Mouse (Mus musculus) limb, embryonic 14.5 days (tissue): ENCODE measurements around the gene Hmg20a. TPM values are rescaled to one million over a fixed set of nuclear protein-coding genes. Genes with fewer than 3 reads are reported as not detected.

ENCODE experiments used
- ATAC-seq: fragments of 200-750 bp; cut with Nextera tagmentation; 2 replicates; pipeline ENCODE4 v1.8.0; 2017; ENCODE audit warnings: low read depth, moderate number of reproducible peaks, moderate TSS enrichment; ENCODE audit not compliant: low FRiP score
- DNase-seq: peaks from one replicate; pipeline ENCODE4 v3.0.0-alpha.2; 2015; ENCODE audit warnings: low spot score
- H3K27ac ChIP-seq: fragments of 300-500 bp; sonication (generic); replicated peaks from 2 replicates; pipeline ENCODE4 v1.5.1; 2014; ENCODE audit warnings: low read depth, mild to moderate bottlenecking, low read length, moderate library complexity, mixed read lengths
- H3K27me3 ChIP-seq: fragments of 300-500 bp; sonication (generic); 2 replicates; pipeline ENCODE4 v1.6.1; 2014; ENCODE audit warnings: low read length, mixed read lengths; ENCODE audit not compliant: control insufficient read depth, insufficient read depth
- H3K36me3 ChIP-seq: fragments of 300-500 bp; sonication (generic); 2 replicates; pipeline ENCODE4 v1.6.1; 2014; ENCODE audit warnings: mild to moderate bottlenecking, low read length, moderate library complexity, mixed read lengths; ENCODE audit not compliant: control insufficient read depth, insufficient read depth
- H3K4me1 ChIP-seq: fragments of 300-500 bp; sonication (generic); 2 replicates; pipeline ENCODE4 v1.6.1; 2014; ENCODE audit warnings: antibody characterized with exemption, low read length, mixed read lengths; ENCODE audit not compliant: control insufficient read depth, insufficient read depth
- H3K4me2 ChIP-seq: fragments of 300-500 bp; sonication (generic); replicated peaks from 2 replicates; pipeline ENCODE4 v1.6.1; 2014; ENCODE audit warnings: low read depth, mild to moderate bottlenecking, low read length, moderate library complexity; ENCODE audit not compliant: severe bottlenecking
- H3K4me3 ChIP-seq: fragments of 300-500 bp; sonication (generic); replicated peaks from 2 replicates; pipeline ENCODE4 v1.5.1; 2014; ENCODE audit warnings: low read length
- H3K9ac ChIP-seq: fragments of 300-500 bp; sonication (generic); 2 replicates; pipeline ENCODE4 v1.6.1; 2014; ENCODE audit warnings: mild to moderate bottlenecking, low read depth, low read length, moderate library complexity; ENCODE audit not compliant: severe bottlenecking
- H3K9me3 ChIP-seq: fragments of 300-500 bp; sonication (generic); 2 replicates; pipeline ENCODE4 v1.6.1; 2016; ENCODE audit warnings: low read length; ENCODE audit not compliant: control insufficient read depth
- POLR2A ChIP-seq: fragments of 200-500 bp; IDR thresholded peaks from 2 replicates; pipeline ENCODE4 v1.8.0; 2012; ENCODE audit warnings: inconsistent platforms, mild to moderate bottlenecking, moderate library complexity, borderline replicate concordance; ENCODE audit not compliant: insufficient read depth, insufficient read length; ENCODE audit errors: extremely low read depth
- whole genome bisulfite sequencing: fragments of 180-500 bp; shearing (Covaris S2); extraction: QIAGEN DNeasy Blood & Tissue Kit; methylation state at CpG from one replicate; pipeline ENCODE4 v1.1.7; 2014; 5-methylcytosine and 5-hydroxymethylcytosine counted together
- polyA plus RNA-seq, 2 experiments: library from polyadenylated mRNA; depleted of rRNA in 1 of 2; stranded (reverse) in 1 of 2; unstranded in 1 of 2; fragments of >200 nt; fragmentation: Nextera tagmentation in 1 of 2; extraction: Ambion mirVana in 1 of 2; gene quantifications; 2 replicates each; pipeline versions ENCODE4 v1.2.1 to v1.2.3; 2012 to 2014

Gene Hmg20a
- polyA plus RNA-seq, 2 experiments = 58.5 to 71.5 TPM

DNA sequence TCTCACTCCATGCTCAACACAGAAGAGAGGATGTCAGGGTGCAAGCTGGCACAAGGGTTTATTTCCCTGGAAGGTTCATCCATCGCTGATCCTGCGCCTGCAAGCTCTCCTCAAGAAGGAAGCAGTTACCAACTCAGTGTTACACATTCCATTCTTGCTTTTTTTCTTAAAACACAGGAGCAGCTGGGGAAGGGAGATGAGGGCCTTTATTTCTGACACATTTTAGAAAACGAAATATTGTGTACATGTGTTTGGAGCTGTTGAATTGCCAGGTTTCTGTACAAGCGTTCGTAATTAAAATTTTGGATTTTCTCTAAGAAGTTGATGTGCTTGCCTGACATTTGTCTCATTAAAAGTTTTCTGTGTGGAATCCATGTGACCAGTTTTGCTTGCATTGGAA is 78.2 kb downstream of the Hmg20a start:
- no peak for DNase-seq
- ATAC-seq = no peak
- H3K4me3 ChIP-seq = no peak overlapping the region
- H3K9ac ChIP-seq = no peak overlapping the region
- no peaks in the 10 kb centered on the region for H3K27me3 ChIP-seq
- H3K36me3 ChIP-seq = peaks cover 40% of the 10 kb centered on the region
- WGBS = 88% methylated on average over 5 of the region's 5 CpGs
- H3K4me2 ChIP-seq = no peak overlapping the region
- H3K27ac ChIP-seq = no peak overlapping the region
- peaks cover 12% of the 10 kb centered on the region for H3K4me1 ChIP-seq
- no peaks in the 10 kb centered on the region for H3K9me3 ChIP-seq
- TF ChIP-seq POLR2A = no peak

GRCm38 (mm10) chr9:56497181-56497864 is 78.9 kb downstream of the Hmg20a start:
- H3K27ac ChIP-seq = no peak overlapping the region; the same call in 1 of the 2 replicates
- H3K4me2 ChIP-seq = no peak overlapping the region
- no peak for TF ChIP-seq POLR2A
- H3K4me1 ChIP-seq = peaks cover 19% of the 10 kb centered on the region
- ATAC-seq (no peak), DNase-seq (no peak)
- peaks cover 32% of the 10 kb centered on the region for H3K36me3 ChIP-seq
- H3K4me3 ChIP-seq = no peak overlapping the region
- WGBS = 65% methylated on average over 5 of the region's 5 CpGs
- H3K9me3 ChIP-seq = no peaks in the 10 kb centered on the region
- no peak overlapping the region for H3K9ac ChIP-seq
- H3K27me3 ChIP-seq = no peaks in the 10 kb centered on the region

- Histone ChIP-seq H3K27ac (no peak overlapping the region), H3K4me1 (peaks cover 31% of the 10 kb centered on the region), H3K9me3 (no peaks in the 10 kb centered on the region), H3K36me3 (peaks cover 11% of the 10 kb centered on the region), H3K9ac (no peak overlapping the region), H3K27me3 (no peaks in the 10 kb centered on the region), H3K4me2 (no peak overlapping the region), H3K4me3 (no peak overlapping the region)
- WGBS = 65% methylated on average over 8 of the region's 8 CpGs
- TF ChIP-seq POLR2A = no peak
- DNase-seq (no peak), ATAC-seq (no peak)
These were observed 81.1 kb downstream of the Hmg20a start for GRCm38 (mm10) chr9:56499324-56500067.

- no peak overlapping the region for H3K4me3 ChIP-seq
- no peak overlapping the region for H3K9ac ChIP-seq
- H3K36me3 ChIP-seq = no peaks in the 10 kb centered on the region; the same call in 1 of the 2 replicates
- no peak for DNase-seq
- 0 out of 2 replicates have a peak overlapping the region, but pooled peaks have one; percentile 52 for H3K27ac ChIP-seq
- TF ChIP-seq POLR2A = no peak
- peaks cover 44% of the 10 kb centered on the region for H3K4me1 ChIP-seq
- WGBS = 78% methylated on average over 8 of the region's 8 CpGs
- no peaks in the 10 kb centered on the region for H3K27me3 ChIP-seq
- no peak overlapping the region for H3K4me2 ChIP-seq
- no peaks in the 10 kb centered on the region for H3K9me3 ChIP-seq
- ATAC-seq = no peak
These were observed 82.6 kb downstream of the Hmg20a start for GRCm38 (mm10) chr9:56500893-56501590.
